Mouse (Mus musculus) midbrain, embryonic 10.5 days (tissue): ENCODE data around the gene Lpar5. TPM values are rescaled to one million over a fixed set of nuclear protein-coding genes. Genes with fewer than 3 reads are reported as not detected.
"Not testable (repeated sequence)": the region's sequence is repeated elsewhere in the genome, so short reads cannot be mapped to it uniquely, and the experiment has no call there.

Experiments used
- DNase-seq: peaks from one replicate; pipeline ENCODE4 v3.0.0-alpha.2; 2017; ENCODE audit warnings: low spot score
- H3K27ac ChIP-seq: fragments of 300-500 bp; sonication (generic); replicated peaks from 2 replicates; pipeline ENCODE4 v1.5.1; 2016; ENCODE audit warnings: mild to moderate bottlenecking
- H3K27me3 ChIP-seq: fragments of 300-500 bp; sonication (generic); 2 replicates; pipeline ENCODE4 v1.6.1; 2016; ENCODE audit warnings: low read depth, mild to moderate bottlenecking; ENCODE audit not compliant: poor library complexity, severe bottlenecking
- H3K36me3 ChIP-seq: fragments of 300-500 bp; sonication (generic); 2 replicates; pipeline ENCODE4 v1.6.1; 2016; ENCODE audit warnings: mild to moderate bottlenecking, moderate library complexity
- H3K4me1 ChIP-seq: fragments of 300-500 bp; sonication (generic); 2 replicates; pipeline ENCODE4 v1.6.1; 2016
- H3K4me3 ChIP-seq: fragments of 300-500 bp; sonication (generic); 2 replicates; pipeline ENCODE4 v1.5.1; 2016; ENCODE audit warnings: mild to moderate bottlenecking, moderate library complexity
- H3K9me3 ChIP-seq: fragments of 300-500 bp; sonication (generic); replicated peaks from 2 replicates; pipeline ENCODE4 v1.6.1; 2016; ENCODE audit warnings: mild to moderate bottlenecking
- WGBS: fragments of 180-500 bp; shearing (Covaris S2); methylation state at CpG from one replicate; pipeline ENCODE4 v1.1.7; 2016; 5-methylcytosine and 5-hydroxymethylcytosine counted together
- polyA plus RNA-seq: library from polyadenylated mRNA; unstranded; fragments of >200 nt; fragmentation: Nextera tagmentation; extraction: Ambion mirVana; gene quantifications from 2 replicates; pipeline ENCODE4 v1.2.1, GENCODE M21; 2016

Gene Lpar5
- polyA plus RNA-seq, result 0.16 and 0.19 TPM in 2 replicates

- DNase-seq, result no peak
- Histone ChIP-seq H3K9me3 (no peaks in the 10 kb centered on the region), H3K4me1 (peaks cover 13% of the 10 kb centered on the region), H3K27ac (no peak within 1 kb of the TSS), H3K27me3 (no peaks in the 10 kb centered on the region), H3K36me3 (no peaks in the 10 kb centered on the region), H3K4me3 (no peak within 1 kb of the TSS)
- 67% methylated on average over 8 of the region's 8 CpGs for WGBS
Measured at GRCm38 (mm10) chr6:125067571-125067995, at the start of gene Lpar5. TSS of gene Lpar5 (plus strand) at chr6:125067920.

- H3K27ac ChIP-seq, H3K9me3 ChIP-seq, H3K4me1 ChIP-seq, H3K27me3 ChIP-seq, H3K4me3 ChIP-seq: not testable (repeated sequence)
- peaks cover 94% of the 10 kb centered on the region for H3K36me3 ChIP-seq
- peak; percentile 76 for DNase-seq
- 48% methylated on average over 9 of the region's 9 CpGs for WGBS
Measured at GRCm38 (mm10) chr6:125030532-125030931, 37.2 kb upstream of the Lpar5 start.

- WGBS, result 93% methylated on average over 16 of the region's 16 CpGs
Measured at GRCm38 (mm10) chr6:125031604-125032003, 36.1 kb upstream of the Lpar5 start.

GRCm38 (mm10) chr6:125038666-125039065, 29.1 kb upstream of the Lpar5 start:
- Histone ChIP-seq H3K36me3 (peaks cover 65% of the 10 kb centered on the region), H3K4me3 (peak overlapping the region; percentile 79)

More at GRCm38 (mm10) chr6:125031604-125032003, 36.1 kb upstream of the Lpar5 start:
- H3K4me3 ChIP-seq, result no peak overlapping the region
- H3K9me3 ChIP-seq, result no peaks in the 10 kb centered on the region
- peaks cover 94% of the 10 kb centered on the region for H3K36me3 ChIP-seq
- H3K4me1 ChIP-seq, result no peaks in the 10 kb centered on the region
- H3K27ac ChIP-seq, result no peak overlapping the region
- no peaks in the 10 kb centered on the region for H3K27me3 ChIP-seq
- no peak for DNase-seq

GRCm38 (mm10) chr6:125039131-125039530, 28.6 kb upstream of the Lpar5 start:
- no peak for DNase-seq

More at GRCm38 (mm10) chr6:125038666-125039065, 29.1 kb upstream of the Lpar5 start:
- no peak for DNase-seq
- H3K9me3 ChIP-seq, result no peaks in the 10 kb centered on the region
- peak overlapping the region; percentile 90 for H3K27ac ChIP-seq
- 93% methylated on average over 4 of the region's 4 CpGs for WGBS
- no peaks in the 10 kb centered on the region for H3K27me3 ChIP-seq
- H3K4me1 ChIP-seq, result peaks cover 24% of the 10 kb centered on the region

GRCm38 (mm10) chr6:125039533-125040153, 28.1 kb upstream of the Lpar5 start, which contains the start of gene Ing4:
TSS of gene Ing4 (plus strand) at chr6:125039760.
- DNase-seq, result peak; percentile 90
- Histone ChIP-seq H3K36me3 (peaks cover 65% of the 10 kb centered on the region), H3K27ac (peak within 1 kb of the TSS; percentile 90), H3K27me3 (no peaks in the 10 kb centered on the region), H3K4me3 (peak within 1 kb of the TSS; percentile 79), H3K9me3 (no peaks in the 10 kb centered on the region), H3K4me1 (peaks cover 24% of the 10 kb centered on the region)
- under 1% methylated on average over 26 of the region's 26 CpGs for WGBS

More at GRCm38 (mm10) chr6:125039131-125039530, 28.6 kb upstream of the Lpar5 start:
- Histone ChIP-seq H3K4me3 (peak overlapping the region; percentile 79), H3K27ac (peak overlapping the region; percentile 90), H3K9me3 (no peaks in the 10 kb centered on the region), H3K27me3 (no peaks in the 10 kb centered on the region), H3K4me1 (peaks cover 24% of the 10 kb centered on the region), H3K36me3 (peaks cover 65% of the 10 kb centered on the region)
- WGBS, result 4% methylated on average over 8 of the region's 8 CpGs

- peak overlapping the region; percentile 79 for H3K4me3 ChIP-seq
- 20% methylated on average over 7 of the region's 7 CpGs for WGBS
- no peak for DNase-seq
- no peaks in the 10 kb centered on the region for H3K9me3 ChIP-seq
- peaks cover 24% of the 10 kb centered on the region for H3K4me1 ChIP-seq
- H3K27ac ChIP-seq, result peak overlapping the region; percentile 90
- H3K27me3 ChIP-seq, result no peaks in the 10 kb centered on the region
- peaks cover 65% of the 10 kb centered on the region for H3K36me3 ChIP-seq
Measured at GRCm38 (mm10) chr6:125040221-125040620, 27.5 kb upstream of the Lpar5 start.

- H3K27me3 ChIP-seq, result no peaks in the 10 kb centered on the region
- no peaks in the 10 kb centered on the region for H3K9me3 ChIP-seq
- peaks cover 24% of the 10 kb centered on the region for H3K4me1 ChIP-seq
- peak overlapping the region; percentile 79; the same call in 1 of the 2 replicates for H3K4me3 ChIP-seq
- H3K27ac ChIP-seq, result no peak overlapping the region
- H3K36me3 ChIP-seq, result peaks cover 64% of the 10 kb centered on the region
- no peak for DNase-seq
- 91% methylated on average over 7 of the region's 7 CpGs for WGBS
Measured at GRCm38 (mm10) chr6:125041047-125041446, 26.7 kb upstream of the Lpar5 start.

- Histone ChIP-seq H3K9me3 (no peaks in the 10 kb centered on the region), H3K4me3 (no peak overlapping the region), H3K27me3 (no peaks in the 10 kb centered on the region), H3K27ac (no peak overlapping the region), H3K36me3 (peaks cover 63% of the 10 kb centered on the region), H3K4me1 (peaks cover 24% of the 10 kb centered on the region)
- DNase-seq, result no peak
- 98% methylated on average over 7 of the region's 7 CpGs for WGBS
Measured at GRCm38 (mm10) chr6:125042081-125042480, 25.6 kb upstream of the Lpar5 start.

GRCm38 (mm10) chr6:125046691-125047090, 21.0 kb upstream of the Lpar5 start:
- Histone ChIP-seq H3K9me3 (no peaks in the 10 kb centered on the region), H3K4me3 (no peak overlapping the region), H3K27me3 (no peaks in the 10 kb centered on the region), H3K4me1 (no peaks in the 10 kb centered on the region), H3K27ac (no peak overlapping the region), H3K36me3 (peaks cover 89% of the 10 kb centered on the region)
- WGBS, result 49% methylated on average over 5 of the region's 5 CpGs
- DNase-seq, result peak; percentile 79

- Histone ChIP-seq H3K9me3 (no peaks in the 10 kb centered on the region), H3K4me3 (no peak within 1 kb of the TSS), H3K4me1 (no peaks in the 10 kb centered on the region), H3K27me3 (no peaks in the 10 kb centered on the region), H3K36me3 (peaks cover 96% of the 10 kb centered on the region), H3K27ac (no peak within 1 kb of the TSS)
- WGBS, result 36% methylated on average over 20 of the region's 20 CpGs
- no peak for DNase-seq
Measured at GRCm38 (mm10) chr6:125049678-125050077, 18.0 kb upstream of the Lpar5 start, which contains the start of gene Acrbp. TSS of gene Acrbp (plus strand) at chr6:125049689.

- no peak for DNase-seq
Measured at GRCm38 (mm10) chr6:125051237-125051636, 16.5 kb upstream of the Lpar5 start.

GRCm38 (mm10) chr6:125061493-125061892, 6.2 kb upstream of the Lpar5 start:
- Histone ChIP-seq H3K9me3 (no peaks in the 10 kb centered on the region), H3K36me3 (no peaks in the 10 kb centered on the region), H3K4me3 (no peak overlapping the region), H3K4me1 (peaks cover 14% of the 10 kb centered on the region), H3K27me3 (no peaks in the 10 kb centered on the region), H3K27ac (no peak overlapping the region; the same call in 1 of the 2 replicates)
- no peak for DNase-seq
- WGBS, result 50% methylated on average over 6 of the region's 6 CpGs

More at GRCm38 (mm10) chr6:125051237-125051636, 16.5 kb upstream of the Lpar5 start:
- Histone ChIP-seq H3K27me3 (no peaks in the 10 kb centered on the region), H3K4me1 (no peaks in the 10 kb centered on the region), H3K9me3 (no peaks in the 10 kb centered on the region), H3K36me3 (peaks cover 91% of the 10 kb centered on the region), H3K4me3 (no peak overlapping the region), H3K27ac (no peak overlapping the region)
- WGBS, result 71% methylated on average over 5 of the region's 5 CpGs
